In the genomic region with DNA sequence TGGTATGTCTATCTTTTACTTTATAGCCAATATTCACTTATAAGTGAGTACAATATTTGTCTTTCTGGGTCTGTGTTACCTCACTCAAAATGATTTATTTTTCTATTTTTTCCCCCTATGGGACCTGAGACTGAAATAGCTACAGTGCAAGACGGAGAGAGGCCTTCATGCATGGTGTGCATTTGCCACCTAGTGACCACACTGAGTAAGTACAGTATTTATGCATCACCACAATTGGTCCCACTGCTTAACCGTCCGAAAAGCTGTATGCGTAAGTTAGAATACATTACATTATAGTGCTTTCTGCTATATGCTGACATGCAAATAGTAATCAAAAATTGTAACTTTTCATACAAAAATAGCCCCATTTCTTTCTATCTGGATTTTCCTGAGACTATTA, we compare ENCODE assay signal across 17 mouse cellular contexts. TPM values are rescaled to one million over a fixed set of nuclear protein-coding genes. Genes with fewer than 3 reads are reported as not detected.
DNase-seq lines count a peak whose midpoint lies in the region; ATAC-seq and TF ChIP-seq lines count a peak whose summit lies in the region.
"Had no signal": no experiment of that assay in that cellular context is flagged by ENCODE, and none has a peak within 500 bp of the region (broad histone marks: within the 10 kb centered on the region; RNA-seq: fewer than 3 reads in every experiment).

No protein-coding gene starts in this region.

- WGBS in intestine, postnatal 0 days: 75% methylated on average over 4 of the region's 4 CpGs
- 82% methylated on average over 4 of the region's 4 CpGs for WGBS in intestine, embryonic 15.5 days
- 70% methylated on average over 4 of the region's 4 CpGs for WGBS in lung, postnatal 0 days
- WGBS in lung, adult 2 months: 74% methylated on average over 4 of the region's 4 CpGs

- peak; percentile 42 for TF ChIP-seq CTCF in intestine, postnatal 0 days (IDR thresholded peaks at IDR 0.05; ENCODE audit: low read depth)
- TF ChIP-seq CTCF in lung, postnatal 0 days (IDR thresholded peaks at IDR 0.05): peak; percentile 27; the same call in 1 of the 2 replicates
- TF ChIP-seq CTCF in lung, adult 2 months (IDR thresholded peaks at IDR 0.05; ENCODE audit: insufficient read depth, low read length): no peak
- TF ChIP-seq CTCF in embryonic fibroblast, embryonic 13.5 days (IDR thresholded peaks at IDR 0.05; ENCODE audit: borderline replicate concordance, insufficient read depth, low read length): peak; percentile 48; the same call in 1 of the 2 replicates

- no peak for TF ChIP-seq EP300 in lung, postnatal 0 days (IDR thresholded peaks at IDR 0.05)

- TF ChIP-seq POLR2A in lung, adult 2 months (IDR thresholded peaks at IDR 0.05; ENCODE audit: borderline replicate concordance, extremely low read depth, low read depth, low read length): no peak
- TF ChIP-seq POLR2A in embryonic fibroblast, embryonic 13.5 days (IDR thresholded peaks at IDR 0.05; ENCODE audit: low read depth, low read length): no peak

- peak; percentile 37 for DNase-seq in embryo, embryonic 10 days (ENCODE audit: low spot score)
- no peak for DNase-seq in embryo, embryonic 9.5 days (ENCODE audit: extremely low spot score)
- DNase-seq in lung, postnatal 0 days (ENCODE audit: low spot score): no peak
- DNase-seq in lung, adult 2 months: no peak
- DNase-seq in testis, postnatal 10 days (ENCODE audit: low spot score): no peak
- DNase-seq: adrenal gland, postnatal 14 days; B cell, adult 2 months; cerebellum, postnatal 10 days; heart, postnatal 14 days; kidney, postnatal 14 days; midbrain, embryonic 14.5 days; right cerebral cortex, postnatal 25 days had no signal

- no peak overlapping the region for H3K4me3 ChIP-seq in intestine, postnatal 0 days (ENCODE audit: low read depth, low read length)
- no peak overlapping the region for H3K4me3 ChIP-seq in intestine, embryonic 15.5 days (replicated peaks)
- no peak overlapping the region for H3K4me3 ChIP-seq in lung, postnatal 0 days (ENCODE audit: low read depth, low read length)
- H3K4me3 ChIP-seq in lung, adult 2 months (replicated peaks; ENCODE audit: extremely low read depth, low read depth, low read length): no peak overlapping the region
- no peak overlapping the region for H3K4me3 ChIP-seq in embryonic fibroblast, embryonic 13.5 days (ENCODE audit: insufficient read depth, low read length)
- H3K4me3 ChIP-seq: neural tube, embryonic 12.5 days had no signal

- H3K4me1 ChIP-seq in intestine, postnatal 0 days (replicated peaks; ENCODE audit: control insufficient read depth, insufficient read depth, low read length): no peaks in the 10 kb centered on the region
- H3K4me1 ChIP-seq in intestine, embryonic 15.5 days (replicated peaks): no peaks in the 10 kb centered on the region
- H3K4me1 ChIP-seq in lung, postnatal 0 days (ENCODE audit: insufficient read depth, low read depth, low read length): no peaks in the 10 kb centered on the region
- H3K4me1 ChIP-seq in lung, adult 2 months (ENCODE audit: control insufficient read depth, insufficient read depth, low read length): no peaks in the 10 kb centered on the region
- no peaks in the 10 kb centered on the region for H3K4me1 ChIP-seq in embryonic fibroblast, embryonic 13.5 days (ENCODE audit: control insufficient read depth, insufficient read depth, low read length)
- H3K4me1 ChIP-seq: neural tube, embryonic 12.5 days had no signal

- H3K9ac ChIP-seq in intestine, postnatal 0 days (ENCODE audit: low read depth, low read length): no peak overlapping the region
- no peak overlapping the region for H3K9ac ChIP-seq in intestine, embryonic 15.5 days
- no peak overlapping the region for H3K9ac ChIP-seq in lung, postnatal 0 days (replicated peaks; ENCODE audit: low read depth)
- H3K9ac ChIP-seq: neural tube, embryonic 12.5 days had no signal

- no peaks in the 10 kb centered on the region for H3K36me3 ChIP-seq in intestine, postnatal 0 days (ENCODE audit: control insufficient read depth, insufficient read depth)
- H3K36me3 ChIP-seq in intestine, embryonic 15.5 days: no peaks in the 10 kb centered on the region
- no peaks in the 10 kb centered on the region for H3K36me3 ChIP-seq in lung, postnatal 0 days (ENCODE audit: insufficient read depth, low read length)
- H3K36me3 ChIP-seq: neural tube, embryonic 12.5 days had no signal

- no peak overlapping the region for H3K4me2 ChIP-seq in intestine, postnatal 0 days (replicated peaks; ENCODE audit: low read depth)
- no peak overlapping the region for H3K4me2 ChIP-seq in intestine, embryonic 15.5 days (replicated peaks)
- no peak overlapping the region for H3K4me2 ChIP-seq in lung, postnatal 0 days (replicated peaks; ENCODE audit: low read depth, low read length)
- H3K4me2 ChIP-seq: neural tube, embryonic 12.5 days had no signal

- ATAC-seq in intestine, postnatal 0 days: no peak
- ATAC-seq in intestine, embryonic 15.5 days: no peak
- ATAC-seq in lung, postnatal 0 days: no peak

- no peaks in the 10 kb centered on the region for H3K27me3 ChIP-seq in intestine, postnatal 0 days (replicated peaks; ENCODE audit: control insufficient read depth, insufficient read depth, low read length)
- H3K27me3 ChIP-seq in intestine, embryonic 15.5 days (replicated peaks): no peaks in the 10 kb centered on the region
- no peaks in the 10 kb centered on the region for H3K27me3 ChIP-seq in lung, postnatal 0 days (replicated peaks; ENCODE audit: insufficient read depth, low read length)
- H3K27me3 ChIP-seq: neural tube, embryonic 12.5 days had no signal

- no peak overlapping the region for H3K27ac ChIP-seq in intestine, postnatal 0 days (ENCODE audit: low read depth, low read length)
- H3K27ac ChIP-seq in intestine, embryonic 15.5 days: no peak overlapping the region
- no peak overlapping the region for H3K27ac ChIP-seq in lung, postnatal 0 days (ENCODE audit: low read length)
- no peak overlapping the region for H3K27ac ChIP-seq in embryonic fibroblast, embryonic 13.5 days (ENCODE audit: insufficient read depth, low read length)
- H3K27ac ChIP-seq: neural tube, embryonic 12.5 days had no signal

- no peaks in the 10 kb centered on the region for H3K9me3 ChIP-seq in intestine, postnatal 0 days (ENCODE audit: control insufficient read depth)
- no peaks in the 10 kb centered on the region for H3K9me3 ChIP-seq in intestine, embryonic 15.5 days
- H3K9me3 ChIP-seq in lung, postnatal 0 days (ENCODE audit: low read length): no peaks in the 10 kb centered on the region
- H3K9me3 ChIP-seq: neural tube, embryonic 12.5 days had no signal

RNA-seq across cellular contexts. Expression of gene Cdr1, which starts 50.8 kb away (rescaled TPM):
- polyA plus RNA-seq in intestine, postnatal 0 days (2015; fragmentation: Nextera tagmentation; extraction: Ambion mirVana): 0.14 TPM in 1 of 2 replicates, not detected in the other
- not detected in 2 replicates for polyA plus RNA-seq in intestine, embryonic 15.5 days (2015; fragmentation: Nextera tagmentation; extraction: Ambion mirVana)
- not detected in 2 replicates for polyA plus RNA-seq in lung, postnatal 0 days (2015; fragmentation: Nextera tagmentation; extraction: Ambion mirVana)
- not detected in 2 replicates for polyA plus RNA-seq in lung, adult 2 months (2012; rRNA removed)
- polyA plus RNA-seq in embryonic fibroblast, embryonic 13.5 days (2011; ENCODE audit: insufficient read length, low read depth, missing spikeins): not detected in 2 replicates
- polyA plus RNA-seq: liver, embryonic 16.5 days; midbrain, embryonic 14.5 days; neural tube, embryonic 12.5 days had no signal
